In genomic region chr7:102137464-102137863, GRCm38 (mm10) we compare ENCODE assay signal across 8 mouse cellular contexts. TPM values are rescaled to one million over a fixed set of nuclear protein-coding genes. Genes with fewer than 3 reads are reported as not detected.
DNase-seq lines count a peak whose midpoint lies in the region; ATAC-seq and TF ChIP-seq lines count a peak whose summit lies in the region.
"Had no signal": no experiment of that assay in that cellular context is flagged by ENCODE, and none has a peak within 500 bp of the region (broad histone marks: within the 10 kb centered on the region; RNA-seq: fewer than 3 reads in every experiment).

No protein-coding gene starts in this region.

- H3K4me1 ChIP-seq in kidney, postnatal 0 days (replicated peaks; ENCODE audit: insufficient read depth, low read length) = no peaks in the 10 kb centered on the region
- no peaks in the 10 kb centered on the region for H3K4me1 ChIP-seq in kidney, embryonic 15.5 days
- H3K4me1 ChIP-seq in G1E (ENCODE audit: insufficient read depth, low read depth, low read length) = no peaks in the 10 kb centered on the region

- H3K27ac ChIP-seq in kidney, postnatal 0 days = no peak overlapping the region
- H3K27ac ChIP-seq in kidney, embryonic 15.5 days = no peak overlapping the region

- no peaks in the 10 kb centered on the region for H3K9me3 ChIP-seq in kidney, postnatal 0 days (replicated peaks; ENCODE audit: low read length)
- H3K9me3 ChIP-seq in kidney, embryonic 15.5 days (replicated peaks) = no peaks in the 10 kb centered on the region
- no peaks in the 10 kb centered on the region for H3K9me3 ChIP-seq in G1E (replicated peaks)

- no peak overlapping the region for H3K4me3 ChIP-seq in kidney, postnatal 0 days (replicated peaks; ENCODE audit: low read depth, low read length)
- H3K4me3 ChIP-seq in kidney, embryonic 15.5 days (replicated peaks) = no peak overlapping the region
- no peak overlapping the region for H3K4me3 ChIP-seq in G1E (ENCODE audit: low read depth, low read length)

- no peak overlapping the region for H3K4me2 ChIP-seq in kidney, postnatal 0 days (ENCODE audit: low read length)
- H3K4me2 ChIP-seq in kidney, embryonic 15.5 days = no peak overlapping the region

- 97% methylated on average over 1 of the region's 1 CpGs for WGBS in kidney, postnatal 0 days
- WGBS in kidney, embryonic 15.5 days = 93% methylated on average over 1 of the region's 1 CpGs

- no peak for ATAC-seq in kidney, postnatal 0 days (replicated peaks; ENCODE audit: low FRiP score, low read depth)
- no peak for ATAC-seq in kidney, embryonic 15.5 days (replicated peaks; ENCODE audit: low FRiP score)
- no peak for ATAC-seq in G1E (ENCODE audit: extremely low read depth, insufficient number of reproducible peaks, low FRiP score, poor library complexity, severe bottlenecking)

- H3K36me3 ChIP-seq in kidney, postnatal 0 days (ENCODE audit: insufficient read depth, low read length) = peaks cover 27% of the 10 kb centered on the region
- peaks cover 93% of the 10 kb centered on the region for H3K36me3 ChIP-seq in kidney, embryonic 15.5 days
- peaks cover 93% of the 10 kb centered on the region for H3K36me3 ChIP-seq in G1E (replicated peaks)

- peak; percentile 65 for TF ChIP-seq CTCF in kidney, postnatal 0 days (IDR thresholded peaks at IDR 0.05; ENCODE audit: low read depth)
- TF ChIP-seq CTCF in G1E (IDR thresholded peaks at IDR 0.05; ENCODE audit: low read depth, low read length) = peak; percentile 52

- H3K27me3 ChIP-seq in kidney, postnatal 0 days (ENCODE audit: insufficient read depth, low read length) = no peaks in the 10 kb centered on the region
- no peaks in the 10 kb centered on the region for H3K27me3 ChIP-seq in kidney, embryonic 15.5 days
- no peaks in the 10 kb centered on the region for H3K27me3 ChIP-seq in G1E (ENCODE audit: insufficient read depth, low read length)

- no peak overlapping the region for H3K9ac ChIP-seq in kidney, postnatal 0 days (ENCODE audit: low read depth, low read length)
- no peak overlapping the region for H3K9ac ChIP-seq in kidney, embryonic 15.5 days

- DNase-seq in kidney, postnatal 0 days (ENCODE audit: low spot score) = peak; percentile 34
- no peak for DNase-seq in G1E (ENCODE audit: low spot score)
- peak; percentile 22 for DNase-seq in adrenal gland, postnatal 25 days
- DNase-seq in kidney, postnatal 36 days = peak; percentile 36 to 72
- peak; percentile 44 for DNase-seq in retina, postnatal 1 day
- no peak for DNase-seq in frontal cortex, postnatal 36 days (ENCODE audit: low spot score in 2 of 2)

RNA-seq across cellular contexts. Expression of gene Chrna10, which starts 20.8 kb away (rescaled TPM):
- polyA plus RNA-seq in kidney, postnatal 0 days (2015; fragmentation: Nextera tagmentation; extraction: Ambion mirVana) = not detected in 2 replicates
- not detected in 2 replicates for polyA plus RNA-seq in kidney, embryonic 15.5 days (2015; fragmentation: Nextera tagmentation; extraction: Ambion mirVana)
- total RNA-seq in G1E (2014; fragmentation: Nextera tagmentation) (not detected in 2 replicates), G1E (2017) (0.11 TPM in 1 of 2 replicates, not detected in the other)
- polyA plus RNA-seq in G1E (2012) = not detected in 2 replicates
- not detected in 2 replicates for total RNA-seq in adrenal gland, postnatal 25 days (2021)

RNA-seq across cellular contexts. Expression of gene Art5, which starts 28.2 kb away (rescaled TPM):
- 1.4 and 2.3 TPM in 2 replicates for polyA plus RNA-seq in kidney, postnatal 0 days (2015; fragmentation: Nextera tagmentation; extraction: Ambion mirVana)
- polyA plus RNA-seq in kidney, embryonic 15.5 days (2015; fragmentation: Nextera tagmentation; extraction: Ambion mirVana) = 1.6 and 2.1 TPM in 2 replicates
- not detected in 2 replicates for total RNA-seq in G1E (2014; fragmentation: Nextera tagmentation)
- total RNA-seq in G1E (2017) = 0.16 TPM in 1 of 2 replicates, not detected in the other
- polyA plus RNA-seq in G1E (2012) = not detected in 2 replicates
- total RNA-seq in adrenal gland, postnatal 25 days (2021) = not detected in 2 replicates

RNA-seq across cellular contexts. Expression of gene Art1, which starts 35.9 kb away (rescaled TPM):
- 0.24 and 0.70 TPM in 2 replicates for polyA plus RNA-seq in kidney, postnatal 0 days (2015; fragmentation: Nextera tagmentation; extraction: Ambion mirVana)
- polyA plus RNA-seq in kidney, embryonic 15.5 days (2015; fragmentation: Nextera tagmentation; extraction: Ambion mirVana) = 2.4 and 3.4 TPM in 2 replicates
- total RNA-seq in G1E (2014; fragmentation: Nextera tagmentation) (not detected in 2 replicates), G1E (2017) (0.22 TPM in 1 of 2 replicates, not detected in the other)
- polyA plus RNA-seq in G1E (2012) = not detected in 2 replicates
- not detected in 2 replicates for total RNA-seq in adrenal gland, postnatal 25 days (2021)

RNA-seq across cellular contexts. Expression of gene Trpc2, which starts 54.5 kb away (rescaled TPM):
- polyA plus RNA-seq in kidney, postnatal 0 days (2015; fragmentation: Nextera tagmentation; extraction: Ambion mirVana) = not detected in 2 replicates
- not detected in 2 replicates for polyA plus RNA-seq in kidney, embryonic 15.5 days (2015; fragmentation: Nextera tagmentation; extraction: Ambion mirVana)
- 0.45 TPM in 1 of 2 replicates, not detected in the other for total RNA-seq in G1E (2014; fragmentation: Nextera tagmentation)
- total RNA-seq in G1E (2017) = not detected in 2 replicates
- polyA plus RNA-seq in G1E (2012) = not detected in 2 replicates
- 0.67 TPM in 1 of 2 replicates, not detected in the other for total RNA-seq in adrenal gland, postnatal 25 days (2021)
- polyA plus RNA-seq: gonadal fat pad, adult 2 months had no signal

Comparison
In these comparisons a context has a peak if more than half of its experiments do, and no peak if none do; other contexts are left out.
1. DNase-seq: peak in kidney, postnatal 0 days (single experiment), adrenal gland, postnatal 25 days (single experiment), kidney, postnatal 36 days (2 of 2) and retina, postnatal 1 day (single experiment); none in G1E (single experiment) and frontal cortex, postnatal 36 days (0 of 2).